Mouse (Mus musculus): ENCODE measurements at regions not wholly inside any gene's neighbourhood (a gene's known extent, or its start where the extent isn't known, plus 50 kb on each side); places are given as distances from the start of the nearest gene placed in this dataset.

DNA sequence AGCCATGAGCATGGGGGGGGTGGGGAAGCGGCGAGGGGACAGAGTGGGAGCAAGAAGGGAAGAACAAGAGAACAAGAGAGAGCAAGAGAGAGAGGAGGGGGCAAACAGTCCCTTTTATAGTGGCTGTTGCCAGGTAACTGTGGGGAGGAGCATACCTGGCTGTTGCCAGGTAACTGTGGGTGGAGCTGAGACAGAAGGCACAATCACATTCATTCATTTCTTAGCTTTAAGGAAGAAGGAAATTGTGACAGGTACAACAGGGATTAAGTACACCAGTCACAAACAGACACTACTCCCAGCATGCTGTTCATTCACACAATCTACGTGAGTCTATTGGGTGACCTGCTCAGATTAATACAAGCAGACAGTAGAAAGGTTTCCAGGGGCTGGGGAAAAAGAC lies 143.2 kb downstream of the Nufip1 start:
- no peak overlapping the region for H3K4me2 ChIP-seq
- H3K4me1 ChIP-seq = peaks cover 33% of the 10 kb centered on the region
- H3K27ac ChIP-seq = no peak overlapping the region
- no peak for ATAC-seq (ENCODE audit: insufficient number of reproducible peaks, insufficient read depth, low FRiP score, low TSS enrichment, low read depth)
- no peaks in the 10 kb centered on the region for H3K9me3 ChIP-seq
- no peaks in the 10 kb centered on the region for H3K27me3 ChIP-seq
- no peak overlapping the region for H3K9ac ChIP-seq
- H3K4me3 ChIP-seq = no peak overlapping the region
- 55% methylated on average over 3 of the region's 3 CpGs for WGBS
- H3K36me3 ChIP-seq = no peaks in the 10 kb centered on the region

- Histone ChIP-seq H3K4me2 (peak overlapping the region; percentile 31), H3K9ac (peak overlapping the region; percentile 46), H3K36me3 (no peaks in the 10 kb centered on the region), H3K9me3 (no peaks in the 10 kb centered on the region), H3K4me1 (peaks cover 25% of the 10 kb centered on the region), H3K27me3 (no peaks in the 10 kb centered on the region), H3K4me3 (no peak overlapping the region), H3K27ac (0 out of 2 replicates have a peak overlapping the region, but pooled peaks have one; percentile 22)
- peak; percentile 44; the same call in 1 of the 2 replicates for ATAC-seq (ENCODE audit: insufficient number of reproducible peaks, insufficient read depth, low FRiP score, low TSS enrichment, low read depth)
- WGBS = 21% methylated on average over 30 of the region's 30 CpGs
These were observed 144.1 kb downstream of the Nufip1 start for GRCm38 (mm10) chr14:76254565-76255501.

- H3K27ac ChIP-seq = no peak overlapping the region
- WGBS = 65% methylated on average over 11 of the region's 11 CpGs
- H3K9ac ChIP-seq = no peak overlapping the region
These were observed 145.3 kb downstream of the Nufip1 start for GRCm38 (mm10) chr14:76255971-76256370.

GRCm38 (mm10) chr14:76258626-76259025 lies 147.9 kb downstream of the Nufip1 start:
- no peaks in the 10 kb centered on the region for H3K9me3 ChIP-seq
- no peak overlapping the region for H3K4me3 ChIP-seq
- no peak overlapping the region for H3K4me2 ChIP-seq
- H3K9ac ChIP-seq = no peak overlapping the region
- H3K4me1 ChIP-seq = peaks cover 31% of the 10 kb centered on the region
- 10% methylated on average over 3 of the region's 3 CpGs for WGBS
- no peak for ATAC-seq (ENCODE audit: insufficient number of reproducible peaks, insufficient read depth, low FRiP score, low TSS enrichment, low read depth)
- no peaks in the 10 kb centered on the region for H3K27me3 ChIP-seq
- H3K36me3 ChIP-seq = no peaks in the 10 kb centered on the region
- H3K27ac ChIP-seq = no peak overlapping the region

More at GRCm38 (mm10) chr14:76255971-76256370, 145.3 kb downstream of the Nufip1 start:
- Histone ChIP-seq H3K4me3 (no peak overlapping the region), H3K36me3 (no peaks in the 10 kb centered on the region), H3K27me3 (no peaks in the 10 kb centered on the region), H3K4me2 (no peak overlapping the region), H3K4me1 (peaks cover 29% of the 10 kb centered on the region), H3K9me3 (no peaks in the 10 kb centered on the region)
- no peak for ATAC-seq (ENCODE audit: insufficient number of reproducible peaks, insufficient read depth, low FRiP score, low TSS enrichment, low read depth)

DNA sequence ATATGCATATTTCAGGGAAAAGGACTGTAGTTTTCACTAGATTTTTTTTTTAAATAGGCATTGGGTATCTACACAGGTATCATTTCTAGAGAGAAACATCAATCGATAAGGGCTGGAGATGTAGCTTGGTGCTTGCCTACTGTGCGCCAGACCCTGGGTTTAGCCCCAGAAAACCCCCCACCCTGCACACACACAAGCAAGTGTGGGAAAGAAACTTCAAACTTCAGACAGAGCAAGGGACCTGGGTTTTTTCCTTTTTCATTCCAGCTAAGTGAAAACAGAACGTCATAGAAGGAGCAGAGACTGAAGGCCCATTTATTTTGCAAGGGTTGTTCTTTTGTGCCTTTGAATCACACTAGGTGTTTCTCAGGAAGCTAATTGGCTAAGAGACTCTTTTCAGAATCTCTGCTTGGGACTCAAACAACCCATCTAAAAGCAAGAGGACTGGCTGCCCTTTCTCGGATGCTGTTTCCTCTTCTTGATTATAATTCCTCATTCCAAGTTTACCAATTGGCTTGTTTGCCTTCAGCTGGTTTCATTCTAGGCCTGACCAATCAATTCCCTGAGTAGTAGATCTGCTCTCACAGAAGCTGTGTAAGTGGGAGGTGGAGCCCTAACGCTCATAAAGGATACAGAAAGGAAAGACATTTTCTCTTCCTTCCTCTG lies 150.1 kb downstream of the Nufip1 start:
- no peak overlapping the region for H3K4me3 ChIP-seq
- H3K36me3 ChIP-seq = no peaks in the 10 kb centered on the region
- ATAC-seq (ENCODE audit: insufficient number of reproducible peaks, insufficient read depth, low FRiP score, low TSS enrichment, low read depth) = no peak
- no peaks in the 10 kb centered on the region for H3K27me3 ChIP-seq
- 0 out of 2 replicates have a peak overlapping the region, but pooled peaks have one; percentile 7 for H3K27ac ChIP-seq
- WGBS = 56% methylated on average over 5 of the region's 5 CpGs
- no peak overlapping the region for H3K9ac ChIP-seq
- H3K9me3 ChIP-seq = no peaks in the 10 kb centered on the region
- peaks cover 17% of the 10 kb centered on the region for H3K4me1 ChIP-seq
- peak overlapping the region; percentile 16; the same call in 1 of the 2 replicates for H3K4me2 ChIP-seq

DNA sequence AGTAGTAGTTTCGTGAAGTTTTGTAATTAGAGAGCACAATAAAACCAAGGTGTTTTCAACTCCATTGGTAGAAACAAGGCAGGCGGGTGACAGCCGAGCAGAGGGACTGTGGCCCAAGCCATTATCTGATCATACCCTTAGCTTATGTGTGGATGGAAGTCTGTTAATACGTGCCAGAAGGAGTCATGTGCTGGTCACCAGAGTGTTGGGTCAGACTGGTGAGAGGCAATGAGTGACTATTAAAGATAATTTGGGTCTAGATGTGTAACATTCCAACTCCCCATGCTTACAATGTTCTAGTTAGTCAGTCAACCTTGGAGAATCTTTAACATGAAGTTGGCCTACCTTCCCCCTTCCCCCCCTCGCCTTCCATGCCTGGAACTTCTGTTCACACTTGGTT lies 151.1 kb upstream of the Tsc22d1 start:
- Histone ChIP-seq H3K4me3 (no peak overlapping the region), H3K9me3 (no peaks in the 10 kb centered on the region), H3K27ac (no peak overlapping the region), H3K4me2 (no peak overlapping the region), H3K36me3 (no peaks in the 10 kb centered on the region), H3K9ac (no peak overlapping the region), H3K27me3 (no peaks in the 10 kb centered on the region), H3K4me1 (peaks cover 7% of the 10 kb centered on the region)
- ATAC-seq (ENCODE audit: insufficient number of reproducible peaks, insufficient read depth, low FRiP score, low TSS enrichment, low read depth) = no peak
- 89% methylated on average over 5 of the region's 5 CpGs for WGBS

DNA sequence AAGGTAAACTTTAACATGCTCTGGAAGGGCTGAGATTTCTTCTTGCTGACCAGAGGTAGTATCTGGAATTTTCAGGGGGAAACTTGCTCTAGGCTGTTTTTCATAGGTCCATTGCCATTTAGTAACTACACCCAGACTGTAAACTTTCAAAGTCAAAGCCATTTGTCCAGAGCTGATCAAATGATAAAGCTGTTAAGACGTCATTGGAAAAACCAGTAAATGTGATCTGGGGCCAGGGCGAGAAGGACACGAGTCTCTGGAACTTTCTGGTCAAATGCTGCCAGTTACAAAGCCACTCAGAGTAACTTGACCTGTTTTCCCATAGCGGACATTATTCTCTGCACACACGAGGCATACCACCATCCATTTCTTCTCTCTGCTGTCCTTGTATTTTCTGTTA lies 148.9 kb upstream of the Tsc22d1 start:
- H3K27me3 ChIP-seq = no peaks in the 10 kb centered on the region
- H3K9ac ChIP-seq = no peak overlapping the region
- H3K36me3 ChIP-seq = no peaks in the 10 kb centered on the region
- no peak overlapping the region for H3K4me2 ChIP-seq
- WGBS = 89% methylated on average over 5 of the region's 5 CpGs
- no peak overlapping the region for H3K27ac ChIP-seq
- H3K4me3 ChIP-seq = no peak overlapping the region
- H3K9me3 ChIP-seq = no peaks in the 10 kb centered on the region
- no peak for ATAC-seq (ENCODE audit: insufficient number of reproducible peaks, insufficient read depth, low FRiP score, low TSS enrichment, low read depth)
- H3K4me1 ChIP-seq = peaks cover 4% of the 10 kb centered on the region; the same call in 1 of the 2 replicates

DNA sequence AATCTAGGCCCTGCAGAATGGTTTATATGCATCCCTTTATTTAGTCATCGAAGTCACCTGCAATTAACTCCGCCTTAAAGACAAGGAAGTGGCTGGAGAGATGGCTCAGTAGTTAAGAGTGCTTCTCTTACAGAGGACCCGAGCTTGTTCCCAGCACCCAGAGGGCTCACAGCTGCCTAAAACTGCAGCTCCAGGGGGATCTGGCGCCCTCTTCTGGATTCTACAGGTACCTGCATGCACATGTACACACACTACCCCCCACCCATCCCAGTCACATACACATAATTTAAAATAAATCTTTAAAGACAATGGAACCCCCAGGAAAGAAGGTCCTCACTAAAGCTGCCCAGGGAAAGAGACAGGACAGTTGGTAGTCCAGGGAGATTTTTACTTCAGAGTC lies 148.5 kb upstream of the Tsc22d1 start:
- H3K4me3 ChIP-seq = no peak overlapping the region
- H3K4me1 ChIP-seq = no peaks in the 10 kb centered on the region
- 79% methylated on average over 4 of the region's 4 CpGs for WGBS
- no peak for ATAC-seq (ENCODE audit: insufficient number of reproducible peaks, insufficient read depth, low FRiP score, low TSS enrichment, low read depth)
- H3K36me3 ChIP-seq = no peaks in the 10 kb centered on the region
- H3K27me3 ChIP-seq = no peaks in the 10 kb centered on the region
- H3K27ac ChIP-seq = no peak overlapping the region
- no peak overlapping the region for H3K9ac ChIP-seq
- H3K4me2 ChIP-seq = no peak overlapping the region
- H3K9me3 ChIP-seq = no peaks in the 10 kb centered on the region

- Histone ChIP-seq H3K9me3 (no peaks in the 10 kb centered on the region), H3K4me1 (no peaks in the 10 kb centered on the region), H3K27ac (no peak overlapping the region), H3K4me3 (no peak overlapping the region), H3K4me2 (no peak overlapping the region), H3K9ac (no peak overlapping the region), H3K27me3 (no peaks in the 10 kb centered on the region), H3K36me3 (no peaks in the 10 kb centered on the region)
- 32% methylated on average over 4 of the region's 4 CpGs for WGBS
- ATAC-seq (ENCODE audit: insufficient number of reproducible peaks, insufficient read depth, low FRiP score, low TSS enrichment, low read depth) = no peak
These were observed 147.7 kb upstream of the Tsc22d1 start for GRCm38 (mm10) chr14:76267091-76267490.

- WGBS = 86% methylated on average over 11 of the region's 11 CpGs
- no peak for ATAC-seq (ENCODE audit: insufficient number of reproducible peaks, insufficient read depth, low FRiP score, low TSS enrichment, low read depth)
- Histone ChIP-seq H3K36me3 (no peaks in the 10 kb centered on the region), H3K4me2 (no peak overlapping the region), H3K27me3 (no peaks in the 10 kb centered on the region), H3K9ac (no peak overlapping the region), H3K27ac (no peak overlapping the region), H3K4me3 (no peak overlapping the region), H3K9me3 (peaks cover 4% of the 10 kb centered on the region), H3K4me1 (no peaks in the 10 kb centered on the region)
These were observed 143.6 kb upstream of the Tsc22d1 start for GRCm38 (mm10) chr14:76271190-76271589.

GRCm38 (mm10) chr14:76272840-76273239 lies 141.9 kb upstream of the Tsc22d1 start:
- WGBS = 74% methylated on average over 4 of the region's 4 CpGs
- no peak overlapping the region for H3K4me3 ChIP-seq
- no peaks in the 10 kb centered on the region for H3K4me1 ChIP-seq
- H3K36me3 ChIP-seq = no peaks in the 10 kb centered on the region
- no peak for ATAC-seq (ENCODE audit: insufficient number of reproducible peaks, insufficient read depth, low FRiP score, low TSS enrichment, low read depth)
- no peaks in the 10 kb centered on the region for H3K27me3 ChIP-seq
- peaks cover 4% of the 10 kb centered on the region for H3K9me3 ChIP-seq
- H3K9ac ChIP-seq = no peak overlapping the region
- no peak overlapping the region for H3K4me2 ChIP-seq
- H3K27ac ChIP-seq = no peak overlapping the region

DNA sequence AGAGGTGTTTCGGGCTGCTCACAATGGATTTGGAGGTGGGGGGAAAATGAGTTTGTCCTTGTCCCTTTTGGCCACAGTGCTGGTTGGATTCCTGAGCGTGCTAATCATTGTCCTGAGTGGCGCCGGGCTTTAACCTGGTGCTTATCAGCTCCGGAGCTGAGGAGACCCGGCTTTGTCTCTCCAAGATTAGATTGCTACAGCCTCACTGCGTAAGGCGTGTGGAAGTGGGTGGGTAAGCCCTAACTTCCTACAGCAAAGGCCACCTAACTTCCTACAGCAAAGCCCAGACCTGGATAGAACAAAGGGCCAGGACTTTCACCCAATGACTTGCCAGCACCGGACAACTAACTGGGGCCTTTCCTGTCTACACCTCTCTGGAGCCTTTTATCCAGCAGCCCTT lies 138.1 kb upstream of the Tsc22d1 start:
- H3K9me3 ChIP-seq = peaks cover 4% of the 10 kb centered on the region
- no peak overlapping the region for H3K9ac ChIP-seq
- ATAC-seq (ENCODE audit: insufficient number of reproducible peaks, insufficient read depth, low FRiP score, low TSS enrichment, low read depth) = no peak
- no peaks in the 10 kb centered on the region for H3K36me3 ChIP-seq
- 80% methylated on average over 9 of the region's 9 CpGs for WGBS
- peaks cover 5% of the 10 kb centered on the region for H3K4me1 ChIP-seq
- H3K27me3 ChIP-seq = no peaks in the 10 kb centered on the region
- no peak overlapping the region for H3K27ac ChIP-seq
- no peak overlapping the region for H3K4me3 ChIP-seq
- H3K4me2 ChIP-seq = no peak overlapping the region

Data from embryonic facial prominence, embryonic 13.5 days (tissue).